Mouse (Mus musculus) stomach, embryonic 14.5 days (tissue): ENCODE results near the gene Exosc2. TPM values are rescaled to one million over a fixed set of nuclear protein-coding genes. Genes with fewer than 3 reads are reported as not detected.
"Not testable (repeated sequence)": the region's sequence is repeated elsewhere in the genome, so short reads cannot be mapped to it uniquely, and the experiment has no call there.

Experiments used
- ATAC-seq: fragments of 200-750 bp; cut with Nextera tagmentation; 2 replicates; pipeline ENCODE4 v1.8.0; 2017; ENCODE audit warnings: low read depth, moderate TSS enrichment; ENCODE audit not compliant: insufficient number of reproducible peaks, insufficient read depth, low FRiP score
- H3K27ac ChIP-seq: fragments of 300-500 bp; sonication (generic); 2 replicates; pipeline ENCODE4 v1.5.1; 2014; ENCODE audit warnings: mild to moderate bottlenecking, low read length, moderate library complexity, mixed read lengths
- H3K27me3 ChIP-seq: fragments of 300-500 bp; sonication (generic); 2 replicates; pipeline ENCODE4 v1.6.1; 2014; ENCODE audit warnings: low read length, control low read depth, mixed read lengths; ENCODE audit not compliant: control insufficient read depth, insufficient read depth
- H3K36me3 ChIP-seq: fragments of 300-500 bp; sonication (generic); 2 replicates; pipeline ENCODE4 v1.6.1; 2014; ENCODE audit warnings: mild to moderate bottlenecking, control low read depth, low read length, moderate library complexity, mixed read lengths; ENCODE audit not compliant: control insufficient read depth, insufficient read depth
- H3K4me1 ChIP-seq: fragments of 300-500 bp; sonication (generic); 2 replicates; pipeline ENCODE4 v1.6.1; 2014; ENCODE audit warnings: low read length, control low read depth, mixed read lengths; ENCODE audit not compliant: control insufficient read depth, insufficient read depth
- H3K4me2 ChIP-seq: fragments of 300-500 bp; sonication (generic); replicated peaks from 2 replicates; pipeline ENCODE4 v1.6.1; 2014; ENCODE audit warnings: low read depth, low read length, control low read depth
- H3K4me3 ChIP-seq: fragments of 300-500 bp; sonication (generic); 2 replicates; pipeline ENCODE4 v1.5.1; 2014; ENCODE audit warnings: low read depth, low read length, control low read depth
- H3K9ac ChIP-seq: fragments of 300-500 bp; sonication (generic); replicated peaks from 2 replicates; pipeline ENCODE4 v1.6.1; 2014; ENCODE audit warnings: low read depth, mild to moderate bottlenecking, control low read depth, low read length, moderate library complexity, mixed read lengths
- H3K9me3 ChIP-seq: fragments of 300-500 bp; sonication (generic); 2 replicates; pipeline ENCODE4 v1.6.1; 2016; ENCODE audit warnings: low read depth, low read length, control low read depth; ENCODE audit not compliant: control insufficient read depth
- WGBS: fragments of 180-500 bp; shearing (Covaris S2); extraction: QIAGEN DNeasy Blood & Tissue Kit; methylation state at CpG from one replicate; pipeline ENCODE4 v1.1.7; 2014; 5-methylcytosine and 5-hydroxymethylcytosine counted together
- polyA plus RNA-seq: library from polyadenylated mRNA; unstranded; fragments of >200 nt; fragmentation: Nextera tagmentation; extraction: Ambion mirVana; gene quantifications from 2 replicates; pipeline ENCODE4 v1.2.1, GENCODE M21; 2014

Gene Exosc2
- polyA plus RNA-seq, 1 experiment from 2014 or later = 54.2 TPM

GRCm38 (mm10) chr2:31656374-31656773, 14.1 kb upstream of the Exosc2 start:
- Histone ChIP-seq H3K27ac (no peak overlapping the region), H3K36me3 (no peaks in the 10 kb centered on the region), H3K4me2 (no peak overlapping the region), H3K4me3 (no peak overlapping the region), H3K9ac (no peak overlapping the region), H3K9me3 (no peaks in the 10 kb centered on the region), H3K4me1 (peaks cover 6% of the 10 kb centered on the region; the same call in 1 of the 2 replicates), H3K27me3 (peaks cover 38% of the 10 kb centered on the region)
- WGBS = 84% methylated on average over 7 of the region's 7 CpGs
- ATAC-seq = no peak

- no peak overlapping the region for H3K4me2 ChIP-seq
- no peak overlapping the region for H3K4me3 ChIP-seq
- no peak overlapping the region for H3K27ac ChIP-seq
- H3K9ac ChIP-seq = no peak overlapping the region
- H3K4me1 ChIP-seq = no peaks in the 10 kb centered on the region
- no peaks in the 10 kb centered on the region for H3K27me3 ChIP-seq
- H3K9me3 ChIP-seq = no peaks in the 10 kb centered on the region
- no peak for ATAC-seq
- WGBS = 46% methylated on average over 8 of the region's 8 CpGs
- H3K36me3 ChIP-seq = no peaks in the 10 kb centered on the region
These were observed 7.3 kb upstream of the Exosc2 start for GRCm38 (mm10) chr2:31662939-31663803.

- Histone ChIP-seq H3K9ac (no peak overlapping the region), H3K27me3 (no peaks in the 10 kb centered on the region), H3K4me3 (no peak overlapping the region), H3K27ac (no peak overlapping the region), H3K36me3 (no peaks in the 10 kb centered on the region), H3K9me3 (no peaks in the 10 kb centered on the region), H3K4me2 (no peak overlapping the region), H3K4me1 (no peaks in the 10 kb centered on the region)
- WGBS = 86% methylated on average over 1 of the region's 1 CpGs
- ATAC-seq = no peak
These were observed 6.7 kb upstream of the Exosc2 start for GRCm38 (mm10) chr2:31663804-31664180.

GRCm38 (mm10) chr2:31667332-31667731, 3.2 kb upstream of the Exosc2 start:
- no peak overlapping the region for H3K4me3 ChIP-seq
- no peaks in the 10 kb centered on the region for H3K4me1 ChIP-seq
- no peak overlapping the region for H3K9ac ChIP-seq
- H3K36me3 ChIP-seq = no peaks in the 10 kb centered on the region
- no peaks in the 10 kb centered on the region for H3K27me3 ChIP-seq
- no peak for ATAC-seq
- WGBS = 19% methylated on average over 4 of the region's 4 CpGs
- no peak overlapping the region for H3K4me2 ChIP-seq
- H3K9me3 ChIP-seq = no peaks in the 10 kb centered on the region
- no peak overlapping the region for H3K27ac ChIP-seq

GRCm38 (mm10) chr2:31678641-31679040, 8.1 kb downstream of the Exosc2 start:
- no peak for ATAC-seq
- Histone ChIP-seq H3K36me3 (peaks cover 55% of the 10 kb centered on the region), H3K27ac (no peak overlapping the region), H3K4me2 (no peak overlapping the region), H3K27me3 (no peaks in the 10 kb centered on the region), H3K4me1 (no peaks in the 10 kb centered on the region), H3K9ac (no peak overlapping the region), H3K9me3 (no peaks in the 10 kb centered on the region), H3K4me3 (no peak overlapping the region)
- WGBS = 94% methylated on average over 6 of the region's 6 CpGs

- not testable (repeated sequence) for H3K27me3 ChIP-seq, H3K9ac ChIP-seq, ATAC-seq, H3K4me2 ChIP-seq, H3K9me3 ChIP-seq, H3K4me3 ChIP-seq, H3K27ac ChIP-seq, H3K4me1 ChIP-seq
- H3K36me3 ChIP-seq = peaks cover 31% of the 10 kb centered on the region
- 82% methylated on average over 15 of the region's 15 CpGs for WGBS
These were observed 10.7 kb downstream of the Exosc2 start for GRCm38 (mm10) chr2:31681051-31681707.

- whole genome bisulfite sequencing = 83% methylated on average over 6 of the region's 6 CpGs
- Histone ChIP-seq H3K9ac (no peak overlapping the region), H3K9me3 (no peaks in the 10 kb centered on the region), H3K4me3 (no peak overlapping the region), H3K36me3 (peaks cover 25% of the 10 kb centered on the region), H3K4me1 (no peaks in the 10 kb centered on the region), H3K4me2 (no peak overlapping the region), H3K27ac (no peak overlapping the region), H3K27me3 (no peaks in the 10 kb centered on the region)
- ATAC-seq = no peak
These were observed 11.3 kb downstream of the Exosc2 start for GRCm38 (mm10) chr2:31681731-31682235.

GRCm38 (mm10) chr2:31683666-31684065, 13.2 kb downstream of the Exosc2 start:
- ATAC-seq = no peak
- H3K4me3 ChIP-seq = no peak overlapping the region
- H3K27me3 ChIP-seq = no peaks in the 10 kb centered on the region
- no peaks in the 10 kb centered on the region for H3K4me1 ChIP-seq
- no peak overlapping the region for H3K9ac ChIP-seq
- H3K9me3 ChIP-seq = no peaks in the 10 kb centered on the region
- H3K4me2 ChIP-seq = no peak overlapping the region
- peaks cover 13% of the 10 kb centered on the region for H3K36me3 ChIP-seq
- H3K27ac ChIP-seq = no peak overlapping the region
- WGBS = 16% methylated on average over 2 of the region's 2 CpGs
